Mouse (Mus musculus): ENCODE data around the gene Sh3bgrl2.

Sh3bgrl2 gene

DNA sequence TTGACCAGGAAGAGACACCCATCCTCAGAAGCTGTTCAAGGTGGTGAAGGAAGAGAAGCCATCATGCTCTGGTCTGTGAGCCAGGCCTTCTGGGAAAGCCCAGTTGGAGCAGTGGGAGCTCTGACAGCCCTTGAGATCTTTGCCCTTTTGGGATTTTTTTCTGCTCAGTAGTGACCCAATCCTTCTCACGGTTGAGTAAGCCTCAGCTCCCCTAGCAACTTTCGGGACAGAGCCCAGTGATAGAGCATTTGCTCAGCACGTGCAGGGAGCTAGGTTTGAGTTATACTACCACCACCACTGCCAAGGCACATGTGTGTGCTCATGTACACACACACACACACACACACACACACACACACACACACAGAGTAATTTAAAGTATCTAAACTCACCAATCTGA, 131.5 kb downstream of the Sh3bgrl2 start:
- no peak for DNase-seq (ENCODE audit: low read depth, low spot score)

DNA sequence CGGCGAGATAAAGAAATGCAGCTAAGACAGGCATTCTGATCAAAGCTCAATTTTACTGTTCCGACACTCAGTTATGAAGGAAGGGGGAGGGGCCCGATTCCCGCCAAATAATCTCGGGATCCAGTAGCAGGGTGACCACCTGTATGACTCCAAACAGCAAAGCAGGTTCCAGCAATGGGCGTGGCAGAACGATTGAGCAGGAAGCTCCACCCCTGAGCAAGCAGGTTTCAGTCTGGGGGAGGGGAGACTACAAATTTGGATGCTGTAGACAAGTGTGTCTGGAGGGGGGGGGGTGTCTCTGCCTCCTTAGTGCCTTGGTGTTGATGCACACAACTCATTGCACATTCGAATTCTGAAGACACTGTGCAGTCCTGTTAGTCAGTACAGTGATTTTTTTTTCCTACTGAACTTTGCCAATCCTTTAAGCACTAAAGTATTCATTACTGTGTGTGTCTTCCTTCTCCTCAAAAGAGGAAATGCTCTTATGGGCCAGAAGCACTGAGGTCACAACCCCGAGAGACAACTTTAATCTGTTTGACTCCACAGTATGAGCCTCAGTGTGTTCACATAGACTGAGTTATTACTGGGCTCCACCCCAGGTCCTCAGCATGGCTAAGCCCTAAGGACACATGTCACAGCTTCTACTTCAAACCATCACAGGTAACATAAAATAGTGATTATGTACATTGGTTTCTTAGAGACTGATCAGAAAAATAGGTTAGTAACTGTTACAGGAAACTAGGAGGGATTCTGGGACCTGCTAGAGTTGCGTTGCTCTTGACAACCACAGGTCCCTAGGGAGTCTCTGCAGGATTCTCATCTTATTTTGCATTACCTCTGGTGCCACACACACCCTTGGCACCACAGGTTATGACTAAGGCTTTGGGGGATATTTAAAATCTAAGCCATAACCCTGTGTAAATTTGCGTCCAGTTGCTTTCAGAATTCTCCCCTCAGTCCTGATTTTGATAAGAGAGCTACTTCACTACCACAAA, 133.8 kb downstream of the Sh3bgrl2 start:
- no peak for DNase-seq (ENCODE audit: low read depth, low spot score)

GRCm38 (mm10) chr9:83686511-83687100, 138.5 kb downstream of the Sh3bgrl2 start:
- DNase-seq (ENCODE audit: low read depth, low spot score) = no peak

- no peak for DNase-seq (ENCODE audit: low read depth, low spot score)
Observed at GRCm38 (mm10) chr9:83687904-83688303, 139.8 kb downstream of the Sh3bgrl2 start.
